ENCODE assay signal across 9 mouse cellular contexts in genomic region chr11:109621183-109621582, GRCm38 (mm10). TPM values are rescaled to one million over a fixed set of nuclear protein-coding genes. Genes with fewer than 3 reads are reported as not detected.
DNase-seq lines count a peak whose midpoint lies in the region; ATAC-seq and TF ChIP-seq lines count a peak whose summit lies in the region.
"Had no signal": no experiment of that assay in that cellular context is flagged by ENCODE, and none has a peak within 500 bp of the region (broad histone marks: within the 10 kb centered on the region; RNA-seq: fewer than 3 reads in every experiment).

No protein-coding gene starts in this region.

- H3K27me3 ChIP-seq in heart, embryonic 10.5 days (ENCODE audit: insufficient read depth, poor library complexity, severe bottlenecking): no peaks in the 10 kb centered on the region
- H3K27me3 ChIP-seq in heart, embryonic 11.5 days (ENCODE audit: control insufficient read depth, insufficient read depth, low read length): no peaks in the 10 kb centered on the region
- no peaks in the 10 kb centered on the region for H3K27me3 ChIP-seq in C2C12 (ENCODE audit: control insufficient read depth, insufficient read depth, insufficient read length)
- H3K27me3 ChIP-seq in kidney, postnatal 0 days (ENCODE audit: insufficient read depth, low read length): no peaks in the 10 kb centered on the region
- H3K27me3 ChIP-seq in splenic B cell, adult 2 months (ENCODE audit: control insufficient read depth, insufficient read depth, low read length, poor library complexity, severe bottlenecking): no peaks in the 10 kb centered on the region
- H3K27me3 ChIP-seq: liver, embryonic 15.5 days had no signal

- no peak overlapping the region for H3K4me3 ChIP-seq in heart, embryonic 10.5 days
- H3K4me3 ChIP-seq in heart, embryonic 11.5 days (ENCODE audit: low read depth, low read length): no peak overlapping the region
- H3K4me3 ChIP-seq in C2C12 (ENCODE audit: insufficient read depth, poor library complexity, severe bottlenecking): no peak overlapping the region
- H3K4me3 ChIP-seq in kidney, postnatal 0 days (replicated peaks; ENCODE audit: low read depth, low read length): no peak overlapping the region
- H3K4me3 ChIP-seq: liver, embryonic 15.5 days had no signal

- peak; percentile 26 for TF ChIP-seq CTCF in C2C12 (IDR thresholded peaks at IDR 0.05; ENCODE audit: control insufficient read depth, insufficient read depth, insufficient read length)
- TF ChIP-seq CTCF in kidney, postnatal 0 days (IDR thresholded peaks at IDR 0.05; ENCODE audit: low read depth): peak; percentile 83

- H3K4me1 ChIP-seq in heart, embryonic 10.5 days: peaks cover 43% of the 10 kb centered on the region
- peaks cover 18% of the 10 kb centered on the region for H3K4me1 ChIP-seq in heart, embryonic 11.5 days (ENCODE audit: control insufficient read depth, insufficient read depth, low read length)
- H3K4me1 ChIP-seq in kidney, postnatal 0 days (replicated peaks; ENCODE audit: insufficient read depth, low read length): peaks cover 7% of the 10 kb centered on the region; the same call in 1 of the 2 replicates

- H3K27ac ChIP-seq in heart, embryonic 10.5 days: peak overlapping the region; percentile 81; the same call in 1 of the 2 replicates
- H3K27ac ChIP-seq in heart, embryonic 11.5 days (ENCODE audit: low read depth, low read length): no peak overlapping the region
- H3K27ac ChIP-seq in kidney, postnatal 0 days: no peak overlapping the region
- H3K27ac ChIP-seq: liver, embryonic 15.5 days had no signal

- no peak overlapping the region for H3ac ChIP-seq in C2C12 (ENCODE audit: control insufficient read depth, insufficient read length, low read depth)

- ATAC-seq in heart, embryonic 11.5 days (replicated peaks; ENCODE audit: insufficient number of reproducible peaks, low FRiP score, low TSS enrichment): no peak
- no peak for ATAC-seq in kidney, postnatal 0 days (replicated peaks; ENCODE audit: low FRiP score, low read depth)

- no peak for DNase-seq in heart, embryonic 10.5 days (ENCODE audit: low spot score)
- peak; percentile 62 for DNase-seq in ZHBTc4 (ENCODE audit: low read depth, low spot score)
- peak; percentile 80 for DNase-seq in embryo, embryonic 11 days
- peak; percentile 79 for DNase-seq in kidney, postnatal 0 days (ENCODE audit: low spot score)
- DNase-seq in lung, postnatal 14 days: peak; percentile 74
- peak; percentile 77 for DNase-seq in splenic B cell, adult 2 months (ENCODE audit: low read depth, low spot score)

- no peak overlapping the region for H3K9ac ChIP-seq in heart, embryonic 11.5 days (ENCODE audit: low read depth, low read length)
- H3K9ac ChIP-seq in kidney, postnatal 0 days (ENCODE audit: low read depth, low read length): no peak overlapping the region
- H3K9ac ChIP-seq: liver, embryonic 15.5 days had no signal

- no peak overlapping the region for H3K4me2 ChIP-seq in heart, embryonic 11.5 days
- H3K4me2 ChIP-seq in kidney, postnatal 0 days (ENCODE audit: low read length): no peak overlapping the region
- H3K4me2 ChIP-seq: liver, embryonic 15.5 days had no signal

- WGBS in heart, embryonic 10.5 days: 16% methylated on average over 2 of the region's 2 CpGs
- 17% methylated on average over 2 of the region's 2 CpGs for WGBS in heart, embryonic 11.5 days (ENCODE audit: insufficient replicate concordance)
- 10% methylated on average over 2 of the region's 2 CpGs for WGBS in kidney, postnatal 0 days

- no peaks in the 10 kb centered on the region for H3K79me2 ChIP-seq in C2C12 (ENCODE audit: control insufficient read depth, insufficient read depth)

- no peaks in the 10 kb centered on the region for H3K79me3 ChIP-seq in C2C12 (ENCODE audit: low read depth)

- H3K36me3 ChIP-seq in heart, embryonic 10.5 days: no peaks in the 10 kb centered on the region
- no peaks in the 10 kb centered on the region for H3K36me3 ChIP-seq in heart, embryonic 11.5 days (ENCODE audit: control insufficient read depth, insufficient read depth, low read length)
- H3K36me3 ChIP-seq in C2C12 (ENCODE audit: control insufficient read depth, insufficient read depth): no peaks in the 10 kb centered on the region
- H3K36me3 ChIP-seq in kidney, postnatal 0 days (ENCODE audit: insufficient read depth, low read length): no peaks in the 10 kb centered on the region
- H3K36me3 ChIP-seq in splenic B cell, adult 2 months (ENCODE audit: control insufficient read depth, insufficient read depth, low read length, poor library complexity, severe bottlenecking): no peaks in the 10 kb centered on the region
- H3K36me3 ChIP-seq: liver, embryonic 15.5 days had no signal

- 0 out of 2 replicates have a peak, but pooled peaks cover 3% of the 10 kb centered on the region for H3K9me3 ChIP-seq in heart, embryonic 10.5 days
- no peaks in the 10 kb centered on the region for H3K9me3 ChIP-seq in heart, embryonic 11.5 days (replicated peaks; ENCODE audit: control insufficient read depth, low read length)
- H3K9me3 ChIP-seq in kidney, postnatal 0 days (replicated peaks; ENCODE audit: low read length): no peaks in the 10 kb centered on the region
- H3K9me3 ChIP-seq: liver, embryonic 15.5 days had no signal

TF ChIP-seq in C2C12, 6 proteins besides CTCF, POLR2A, EP300 and RAD21:
- TF ChIP-seq FOSL1 (IDR thresholded peaks at IDR 0.05; ENCODE audit: insufficient read depth, low read length, poor library complexity, severe bottlenecking) (peak; percentile 45), MAX (IDR thresholded peaks at IDR 0.05) (peak; percentile 54), MYOD1 (IDR thresholded peaks at IDR 0.05; ENCODE audit: control insufficient read depth, insufficient read length, low read depth) (no peak), USF1 (IDR thresholded peaks at IDR 0.05; ENCODE audit: low read depth) (no peak), MYOG (IDR thresholded peaks at IDR 0.05; ENCODE audit: control insufficient read depth, extremely low read depth, insufficient read length) (no peak)

RNA-seq across cellular contexts. Expression of gene Wipi1, which starts 9.4 kb away (rescaled TPM):
- polyA plus RNA-seq in heart, embryonic 10.5 days (2016; fragmentation: Nextera tagmentation; extraction: Ambion mirVana): 29.8 and 38.8 TPM in 2 replicates
- polyA plus RNA-seq in heart, embryonic 11.5 days (2014; fragmentation: Nextera tagmentation; extraction: Ambion mirVana): 23.6 and 27.1 TPM in 2 replicates
- polyA plus RNA-seq in C2C12 (2012; fragmentation: generic; extraction: Trizol): 27.8 TPM
- 42.0 and 42.6 TPM in 2 replicates for polyA plus RNA-seq in kidney, postnatal 0 days (2015; fragmentation: Nextera tagmentation; extraction: Ambion mirVana)

RNA-seq across cellular contexts. Expression of gene Prkar1a, which starts 28.0 kb away (rescaled TPM):
- 365 and 443 TPM in 2 replicates for polyA plus RNA-seq in heart, embryonic 10.5 days (2016; fragmentation: Nextera tagmentation; extraction: Ambion mirVana)
- 435 and 522 TPM in 2 replicates for polyA plus RNA-seq in heart, embryonic 11.5 days (2014; fragmentation: Nextera tagmentation; extraction: Ambion mirVana)
- 237 TPM for polyA plus RNA-seq in C2C12 (2012; fragmentation: generic; extraction: Trizol)
- polyA plus RNA-seq in kidney, postnatal 0 days (2015; fragmentation: Nextera tagmentation; extraction: Ambion mirVana): 340 and 372 TPM in 2 replicates
